Comparison of ENCODE assay signal across 8 mouse cellular contexts in the genomic region with DNA sequence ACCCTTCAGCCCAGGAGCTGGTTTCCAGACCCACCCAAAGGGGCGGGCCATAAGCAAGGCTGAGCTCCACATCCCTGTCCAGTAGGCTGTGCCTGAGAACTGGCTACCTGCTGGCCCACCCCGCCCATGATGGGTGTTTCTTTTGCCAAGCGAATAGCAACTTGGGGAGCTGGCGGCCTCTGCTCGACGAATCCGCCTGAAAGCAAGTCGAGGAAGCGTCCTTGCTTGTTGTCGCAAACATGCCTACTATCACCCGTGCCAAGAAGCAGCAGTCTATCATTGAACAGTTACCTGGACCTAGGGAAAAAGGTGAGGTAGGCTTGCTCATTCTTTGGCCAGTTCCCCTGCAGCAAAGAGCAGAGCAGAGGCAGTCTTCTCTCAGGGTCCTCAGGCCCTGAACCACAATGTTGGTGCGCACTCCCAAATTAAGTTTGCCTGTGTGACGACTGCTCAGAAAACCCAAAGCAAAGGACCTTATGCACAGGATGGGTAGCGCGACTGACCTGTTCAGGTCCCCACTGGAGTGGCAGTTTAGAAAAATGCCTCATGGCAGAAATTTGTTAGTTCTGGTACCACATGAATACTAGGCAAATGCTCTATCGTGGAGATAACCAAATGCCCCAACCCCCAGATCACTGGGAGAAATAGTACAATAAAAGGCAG. TPM values are rescaled to one million over a fixed set of nuclear protein-coding genes. Genes with fewer than 3 reads are reported as not detected.
DNase-seq lines count a peak whose midpoint lies in the region; ATAC-seq and TF ChIP-seq lines count a peak whose summit lies in the region.

Gene Taz, plus strand, starts transcription at position 181 of the 663 bp plus-strand sequence.
Gene Dnase1l1, minus strand, starts transcription at position 606 of the 663 bp plus-strand sequence.

- H3K27ac ChIP-seq in layer of hippocampus, adult 2 months: peak within 1 kb of the TSS; percentile 91

- peak; percentile 89 for ATAC-seq in frontal cortex, adult (ENCODE audit: low TSS enrichment)
- peak; percentile 90 to 91 for ATAC-seq in hematopoietic stem cell, adult 5-6 weeks (replicated peaks in 1 of 2; ENCODE audit: insufficient read depth in 1 of 2, low FRiP score in 2 of 2, low TSS enrichment in 1 of 2, low read depth in 1 of 2, poor library complexity in 2 of 2, severe bottlenecking in 2 of 2)

- peak within 1 kb of the TSS; percentile 69 for H3K4me3 ChIP-seq in layer of hippocampus, adult 2 months

- no peak for TF ChIP-seq CTCF in layer of hippocampus, adult 2 months (conservative IDR thresholded peaks at IDR 0.05)

- peak; percentile 89 for DNase-seq in NIH3T3 (ENCODE audit: low read depth)
- DNase-seq in cerebellum, adult 9-10 months: peak; percentile 76
- DNase-seq in layer of hippocampus, adult 2 months (ENCODE audit: low spot score in 2 of 2): peak in 1 of 2 experiments; percentile 44
- peak; percentile 80 for DNase-seq in lung, postnatal 14 days
- peak; percentile 58 for DNase-seq in retina, embryonic 14.5 days (ENCODE audit: low spot score)
- DNase-seq in thymus, postnatal 36 days: peak; percentile 46 to 69

RNA-seq across cellular contexts. Expression of gene Taz, which starts in this region (rescaled TPM):
- total RNA-seq in hematopoietic stem cell, adult 5-6 weeks (2017): 29.6 and 50.0 TPM in 2 replicates
- total RNA-seq in layer of hippocampus, adult 2 months (2021): 10 to 100 TPM; 61.4 to 71.4 TPM

RNA-seq across cellular contexts. Expression of gene Dnase1l1, which starts in this region (rescaled TPM):
- 18.4 and 28.7 TPM in 2 replicates for total RNA-seq in hematopoietic stem cell, adult 5-6 weeks (2017)
- total RNA-seq in layer of hippocampus, adult 2 months (2021): 1 to 10 TPM; 1.6 to 2.1 TPM
